Comparison of ENCODE assay signal across 8 mouse cellular contexts in genomic region chr12:75735246-75736200, GRCm38 (mm10). TPM values are rescaled to one million over a fixed set of nuclear protein-coding genes. Genes with fewer than 3 reads are reported as not detected.
DNase-seq lines count a peak whose midpoint lies in the region; ATAC-seq and TF ChIP-seq lines count a peak whose summit lies in the region.

Gene Sgpp1, minus strand, starts transcription at chr12:75735729.

- ATAC-seq in Patski: peak; percentile 87
- peak; percentile 96 for ATAC-seq in hindbrain, embryonic 13.5 days (ENCODE audit: low FRiP score)

- TF ChIP-seq CTCF in Patski (IDR thresholded peaks at IDR 0.05): no peak

- peak within 1 kb of the TSS; percentile 90 for H3K9ac ChIP-seq in hindbrain, embryonic 13.5 days

- peak within 1 kb of the TSS; percentile 94 for H3K4me2 ChIP-seq in hindbrain, embryonic 13.5 days

- peak within 1 kb of the TSS; percentile 87 for H3K27ac ChIP-seq in hindbrain, embryonic 13.5 days

- no peak for DNase-seq in Patski (ENCODE audit: low read depth, low spot score)
- peak; percentile 89 to 93 for DNase-seq in cerebellum, postnatal 25 days
- DNase-seq in frontal cortex, postnatal 25 days (ENCODE audit: low spot score in 2 of 2): peak; percentile 42 to 62
- peak; percentile 74 to 79 for DNase-seq in layer of hippocampus, postnatal 14 days (ENCODE audit: low spot score in 2 of 2)
- DNase-seq in lung, postnatal 10 days: peak; percentile 86
- DNase-seq in ovary, postnatal 36 days (ENCODE audit: low spot score): peak; percentile 85
- peak; percentile 91 for DNase-seq in thymus, postnatal 14 days

- CTCF ChIA-PET in Patski (lab: Charles Lee): interaction anchor here (0.8 kb wide), 1 partner anchor 16 kb away, joined by 3 read pairs; no protein-coding TSS in a partner anchor

- POLR2A ChIA-PET in Patski (lab: Charles Lee): no interaction called here

- no peaks in the 10 kb centered on the region for H3K9me3 ChIP-seq in hindbrain, embryonic 13.5 days

- H3K36me3 ChIP-seq in hindbrain, embryonic 13.5 days: no peaks in the 10 kb centered on the region

- peaks cover 26% of the 10 kb centered on the region for H3K4me1 ChIP-seq in hindbrain, embryonic 13.5 days (replicated peaks)

- H3K27me3 ChIP-seq in Patski: peaks cover 3% of the 10 kb centered on the region
- H3K27me3 ChIP-seq in hindbrain, embryonic 13.5 days: peaks cover 23% of the 10 kb centered on the region

- peak within 1 kb of the TSS; percentile 80 for H3K4me3 ChIP-seq in hindbrain, embryonic 13.5 days

- under 1% methylated on average over 100 of the region's 105 CpGs for WGBS in hindbrain, embryonic 13.5 days

- in situ Hi-C loops in Patski (cut with MboI; ENCODE audit: low pct_unique_long_range_greater_than_20kb): no loop called here

RNA-seq across cellular contexts. Expression of gene Sgpp1, which starts in this region (rescaled TPM):
- polyA plus RNA-seq in Patski (2021): 10.5 TPM
- 8.3 and 9.2 TPM in 2 replicates for polyA plus RNA-seq in hindbrain, embryonic 13.5 days (2015; fragmentation: Nextera tagmentation; extraction: Ambion mirVana)
- total RNA-seq in layer of hippocampus, postnatal 14 days (2021): 10 to 100 TPM; 31.4 to 32.3 TPM
